Mouse (Mus musculus) cortical plate, adult 2 months (tissue): ENCODE measurements around the gene Mfsd14a. TPM values are rescaled to one million over a fixed set of nuclear protein-coding genes. Genes with fewer than 3 reads are reported as not detected.

Experiments used
- H3K27ac ChIP-seq: fragments of 200-500 bp; 2 replicates; pipeline ENCODE4 v1.5.1; 2012; ENCODE audit warnings: low read length, control low read depth, inconsistent platforms; ENCODE audit not compliant: insufficient read depth
- H3K4me1 ChIP-seq: fragments of 200-500 bp; 2 replicates; pipeline ENCODE4 v1.6.1; 2011; ENCODE audit warnings: low read length; ENCODE audit not compliant: control insufficient read depth, insufficient read depth
- H3K4me3 ChIP-seq: fragments of 200-500 bp; 2 replicates; pipeline ENCODE4 v1.5.1; 2011; ENCODE audit warnings: mild to moderate bottlenecking, low read length, control low read depth; ENCODE audit not compliant: insufficient read depth
- CTCF ChIP-seq: fragments of 200-500 bp; IDR thresholded peaks from 2 replicates; pipeline ENCODE4 v1.5.1; 2011; ENCODE audit warnings: mild to moderate bottlenecking, control low read depth, low read length; ENCODE audit not compliant: insufficient read depth; ENCODE audit errors: extremely low read depth
- POLR2A ChIP-seq: fragments of 200-500 bp; IDR thresholded peaks from 2 replicates; pipeline ENCODE4 v1.6.1; 2011; ENCODE audit warnings: mild to moderate bottlenecking, low read length, control low read depth; ENCODE audit not compliant: insufficient read depth; ENCODE audit errors: extremely low read depth
- polyA plus RNA-seq: library from polyadenylated mRNA; depleted of rRNA; stranded (reverse); fragments of >200 nt; gene quantifications from 2 replicates; pipeline ENCODE4 v1.2.3, GENCODE M21; 2012; rRNA removed

Mfsd14a gene
- polyA plus RNA-seq = 45.0 and 48.1 TPM in 2 replicates

- peak within 1 kb of the TSS; percentile 64 for H3K4me3 ChIP-seq
- peak within 1 kb of the TSS; percentile 92 for H3K27ac ChIP-seq
- H3K4me1 ChIP-seq = peaks cover 6% of the 10 kb centered on the region
- TF ChIP-seq POLR2A (peak; percentile 84), CTCF (no peak)
Observed at GRCm38 (mm10) chr3:116662463-116662863, at the start of gene Mfsd14a. TSS of gene Mfsd14a (minus strand) at chr3:116662677.

- peak; percentile 14; the same call in 1 of the 2 replicates for TF ChIP-seq POLR2A
- TF ChIP-seq CTCF = no peak
- Histone ChIP-seq H3K4me1 (no peaks in the 10 kb centered on the region; the same call in 1 of the 2 replicates), H3K4me3 (peak overlapping the region; percentile 99), H3K27ac (peak overlapping the region; percentile 26; the same call in 1 of the 2 replicates)
Observed at GRCm38 (mm10) chr3:116711624-116712435, 49.4 kb upstream of the Mfsd14a start.

GRCm38 (mm10) chr3:116710941-116711340 is 48.5 kb upstream of the Mfsd14a start:
- Histone ChIP-seq H3K4me1 (no peaks in the 10 kb centered on the region; the same call in 1 of the 2 replicates), H3K27ac (no peak overlapping the region), H3K4me3 (peak overlapping the region; percentile 99; the same call in 1 of the 2 replicates)
- no peak for TF ChIP-seq POLR2A
- TF ChIP-seq CTCF = no peak

GRCm38 (mm10) chr3:116705637-116706204 is 43.2 kb upstream of the Mfsd14a start:
- no peak overlapping the region for H3K27ac ChIP-seq
- TF ChIP-seq POLR2A (no peak), CTCF (no peak)
- no peaks in the 10 kb centered on the region for H3K4me1 ChIP-seq
- no peak overlapping the region for H3K4me3 ChIP-seq

- TF ChIP-seq POLR2A (no peak), CTCF (no peak)
- no peak overlapping the region for H3K27ac ChIP-seq
- no peaks in the 10 kb centered on the region for H3K4me1 ChIP-seq
- no peak overlapping the region for H3K4me3 ChIP-seq
Observed at GRCm38 (mm10) chr3:116703835-116704234, 41.4 kb upstream of the Mfsd14a start.

- no peaks in the 10 kb centered on the region for H3K4me1 ChIP-seq
Observed at GRCm38 (mm10) chr3:116702647-116703272, 40.3 kb upstream of the Mfsd14a start.

GRCm38 (mm10) chr3:116701601-116702000 is 39.1 kb upstream of the Mfsd14a start:
- Histone ChIP-seq H3K4me3 (no peak overlapping the region), H3K4me1 (no peaks in the 10 kb centered on the region), H3K27ac (no peak overlapping the region)
- TF ChIP-seq CTCF (no peak), POLR2A (no peak)

More at GRCm38 (mm10) chr3:116702647-116703272, 40.3 kb upstream of the Mfsd14a start:
- TF ChIP-seq CTCF (no peak), POLR2A (no peak)
- Histone ChIP-seq H3K4me3 (no peak overlapping the region), H3K27ac (no peak overlapping the region)

- Histone ChIP-seq H3K27ac (no peak overlapping the region), H3K4me1 (no peaks in the 10 kb centered on the region), H3K4me3 (no peak overlapping the region)
- TF ChIP-seq POLR2A = no peak
- no peak for TF ChIP-seq CTCF
Observed at GRCm38 (mm10) chr3:116698786-116699185, 36.3 kb upstream of the Mfsd14a start.

GRCm38 (mm10) chr3:116695666-116695985 is 33.1 kb upstream of the Mfsd14a start:
- Histone ChIP-seq H3K27ac (no peak overlapping the region), H3K4me1 (no peaks in the 10 kb centered on the region), H3K4me3 (no peak overlapping the region)
- TF ChIP-seq CTCF = no peak
- TF ChIP-seq POLR2A = no peak

GRCm38 (mm10) chr3:116694955-116695665 is 32.6 kb upstream of the Mfsd14a start:
- Histone ChIP-seq H3K27ac (no peak overlapping the region), H3K4me1 (no peaks in the 10 kb centered on the region), H3K4me3 (no peak overlapping the region)
- TF ChIP-seq POLR2A = no peak
- TF ChIP-seq CTCF = no peak
